ENCODE assay signal across 11 mouse cellular contexts in the genomic region with DNA sequence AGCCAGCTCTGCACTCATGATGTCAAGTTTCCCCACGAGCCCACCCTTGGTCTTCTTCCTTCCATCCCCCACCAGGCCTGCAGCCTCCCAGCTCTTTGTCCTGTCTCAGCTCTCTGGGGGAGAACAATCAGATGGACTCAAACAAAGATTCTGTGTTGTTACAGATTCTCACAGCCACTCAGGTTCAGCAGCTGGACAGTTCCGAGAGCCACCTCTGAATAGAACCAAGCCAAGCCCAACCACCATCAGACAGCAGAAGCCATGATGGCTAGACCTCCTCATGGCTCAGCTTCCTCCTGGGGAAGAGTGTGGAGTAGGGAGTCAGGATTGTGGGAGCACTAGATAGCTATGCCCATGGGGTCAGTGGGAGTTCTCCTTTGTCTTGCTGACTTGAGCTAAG.
DNase-seq lines count a peak whose midpoint lies in the region; ATAC-seq and TF ChIP-seq lines count a peak whose summit lies in the region.
"Had no signal": no experiment of that assay in that cellular context is flagged by ENCODE, and none has a peak within 500 bp of the region (broad histone marks: within the 10 kb centered on the region; RNA-seq: fewer than 3 reads in every experiment).

No protein-coding gene starts in this region.

- H3K27ac ChIP-seq in kidney, embryonic 16.5 days (ENCODE audit: low read length) = no peak overlapping the region
- H3K27ac ChIP-seq in kidney, embryonic 14.5 days (ENCODE audit: low read depth, low read length) = no peak overlapping the region
- H3K27ac ChIP-seq in MEL (ENCODE audit: control insufficient read depth, low read depth, low read length) = no peak overlapping the region
- no peak overlapping the region for H3K27ac ChIP-seq in limb, embryonic 10.5 days
- no peak overlapping the region for H3K27ac ChIP-seq in cerebellum, adult 2 months (ENCODE audit: insufficient read depth, low read length)
- H3K27ac ChIP-seq: gastrocnemius, adult 2 months; macrophage had no signal

- peak; percentile 31; the same call in 1 of the 2 replicates for ATAC-seq in kidney, embryonic 16.5 days (ENCODE audit: low FRiP score, low TSS enrichment)
- ATAC-seq in kidney, embryonic 14.5 days (ENCODE audit: low FRiP score, low TSS enrichment) = no peak; the same call in 1 of the 2 replicates

- no peak overlapping the region for H3K4me3 ChIP-seq in kidney, embryonic 16.5 days (ENCODE audit: low read length)
- no peak overlapping the region for H3K4me3 ChIP-seq in kidney, embryonic 14.5 days (ENCODE audit: low read length)
- H3K4me3 ChIP-seq in MEL (ENCODE audit: control insufficient read depth in 1 of 2, insufficient read depth in 1 of 2, low read depth in 2 of 2, low read length in 2 of 2) = no peak overlapping the region
- H3K4me3 ChIP-seq in limb, embryonic 10.5 days = no peak overlapping the region
- no peak overlapping the region for H3K4me3 ChIP-seq in cerebellum, adult 2 months (replicated peaks; ENCODE audit: insufficient read depth, low read depth, low read length)
- H3K4me3 ChIP-seq: gastrocnemius, adult 2 months had no signal

- TF ChIP-seq POLR2A in MEL (IDR thresholded peaks at IDR 0.05; ENCODE audit: control insufficient read depth in 1 of 2, insufficient read depth in 1 of 2, low read depth in 1 of 2, low read length in 2 of 2, poor library complexity in 1 of 2) = no peak
- no peak for TF ChIP-seq POLR2A in cerebellum, adult 2 months (IDR thresholded peaks at IDR 0.05; ENCODE audit: borderline replicate concordance, insufficient read depth, low read length)

- no peaks in the 10 kb centered on the region for H3K79me2 ChIP-seq in MEL (ENCODE audit: control insufficient read depth, insufficient read depth, low read length, poor library complexity)

- H3K4me2 ChIP-seq in kidney, embryonic 16.5 days (replicated peaks; ENCODE audit: low read depth, low read length) = no peak overlapping the region
- H3K4me2 ChIP-seq in kidney, embryonic 14.5 days (replicated peaks; ENCODE audit: low read depth, low read length) = no peak overlapping the region

- no peak for TF ChIP-seq RAD21 in MEL (IDR thresholded peaks at IDR 0.05; ENCODE audit: low read depth, low read length)

- DNase-seq in 3T3-L1 (ENCODE audit: low read depth, low spot score) = peak; percentile 29
- peak; percentile 7 for DNase-seq in MEL (ENCODE audit: low read depth, low spot score)
- peak; percentile 53 for DNase-seq in limb, embryonic 10.5 days (ENCODE audit: low spot score)
- no peak for DNase-seq in Muller cell, postnatal 12 days (ENCODE audit: inconsistent ontology term)
- no peak for DNase-seq in cerebellum, adult 2 months
- DNase-seq: cerebellum, adult 9-10 months; gastrocnemius, adult 2 months; right cerebral cortex, postnatal 14 days had no signal

- no peak for TF ChIP-seq EP300 in MEL (IDR thresholded peaks at IDR 0.05; ENCODE audit: low read depth in 1 of 2, low read length in 2 of 2)

- H3K27me3 ChIP-seq in kidney, embryonic 16.5 days (ENCODE audit: insufficient read depth, low read length) = no peaks in the 10 kb centered on the region
- H3K27me3 ChIP-seq in kidney, embryonic 14.5 days (ENCODE audit: control insufficient read depth, insufficient read depth, low read length) = no peaks in the 10 kb centered on the region
- H3K27me3 ChIP-seq in MEL (ENCODE audit: control insufficient read depth in 1 of 2, insufficient read depth in 2 of 2, low read length in 2 of 2) = no peaks in the 10 kb centered on the region
- H3K27me3 ChIP-seq in limb, embryonic 10.5 days (ENCODE audit: low read depth, poor library complexity, severe bottlenecking) = no peaks in the 10 kb centered on the region
- H3K27me3 ChIP-seq in cerebellum, adult 2 months (ENCODE audit: control insufficient read depth, insufficient read depth, low read length) = no peaks in the 10 kb centered on the region; the same call in 1 of the 2 replicates

- H3K9me3 ChIP-seq in kidney, embryonic 16.5 days (ENCODE audit: low read length) = no peaks in the 10 kb centered on the region
- H3K9me3 ChIP-seq in kidney, embryonic 14.5 days (ENCODE audit: control insufficient read depth, low read length) = no peaks in the 10 kb centered on the region
- no peaks in the 10 kb centered on the region for H3K9me3 ChIP-seq in MEL (replicated peaks; ENCODE audit: insufficient read depth, low read length)
- no peaks in the 10 kb centered on the region for H3K9me3 ChIP-seq in limb, embryonic 10.5 days (replicated peaks)

- no peaks in the 10 kb centered on the region for H3K36me3 ChIP-seq in kidney, embryonic 16.5 days (ENCODE audit: insufficient read depth, low read length)
- H3K36me3 ChIP-seq in kidney, embryonic 14.5 days (ENCODE audit: control insufficient read depth, insufficient read depth, low read length) = no peaks in the 10 kb centered on the region
- H3K36me3 ChIP-seq in MEL (ENCODE audit: control insufficient read depth in 1 of 2, insufficient read depth in 2 of 2, low read length in 2 of 2) = no peaks in the 10 kb centered on the region
- H3K36me3 ChIP-seq in limb, embryonic 10.5 days = no peaks in the 10 kb centered on the region

- 49% methylated on average over 2 of the region's 2 CpGs for WGBS in kidney, embryonic 16.5 days
- WGBS in kidney, embryonic 14.5 days = 70% methylated on average over 2 of the region's 2 CpGs
- 75% methylated on average over 2 of the region's 2 CpGs for WGBS in limb, embryonic 10.5 days
- WGBS in cerebellum, adult 2 months = 72% methylated on average over 2 of the region's 2 CpGs

- TF ChIP-seq CTCF in MEL (IDR thresholded peaks at IDR 0.05 in 2 of 3, conservative IDR thresholded peaks at IDR 0.05 in 1 of 3; ENCODE audit: control insufficient read depth in 1 of 3, insufficient read depth in 1 of 3, low read depth in 2 of 3, low read length in 3 of 3, poor library complexity in 1 of 3, severe bottlenecking in 1 of 3) = no peak
- TF ChIP-seq CTCF in cerebellum, adult 2 months (IDR thresholded peaks at IDR 0.05; ENCODE audit: borderline replicate concordance, insufficient read depth, low read depth, low read length) = no peak

- no peak overlapping the region for H3K9ac ChIP-seq in kidney, embryonic 16.5 days (replicated peaks; ENCODE audit: low read length)
- H3K9ac ChIP-seq in kidney, embryonic 14.5 days (ENCODE audit: low read depth, low read length) = no peak overlapping the region
- no peak overlapping the region for H3K9ac ChIP-seq in MEL (ENCODE audit: control insufficient read depth, low read depth, low read length, poor library complexity, severe bottlenecking)

- 0 out of 2 replicates have a peak, but pooled peaks cover 2% of the 10 kb centered on the region for H3K4me1 ChIP-seq in kidney, embryonic 16.5 days (ENCODE audit: insufficient read depth, low read length)
- no peaks in the 10 kb centered on the region for H3K4me1 ChIP-seq in kidney, embryonic 14.5 days (ENCODE audit: control insufficient read depth, insufficient read depth, low read length)
- no peaks in the 10 kb centered on the region for H3K4me1 ChIP-seq in MEL (ENCODE audit: control insufficient read depth in 1 of 2, insufficient read depth in 2 of 2, low read length in 2 of 2)
- H3K4me1 ChIP-seq in limb, embryonic 10.5 days = no peaks in the 10 kb centered on the region
- H3K4me1 ChIP-seq in cerebellum, adult 2 months (ENCODE audit: control insufficient read depth, insufficient read depth, low read length) = no peaks in the 10 kb centered on the region

TF ChIP-seq in MEL, 35 proteins besides CTCF, POLR2A, EP300 and RAD21:
- TF ChIP-seq KAT2A (conservative IDR thresholded peaks at IDR 0.05; ENCODE audit: low read depth, low read length) (no peak), JUND (IDR thresholded peaks at IDR 0.05; ENCODE audit: low read depth, low read length) (no peak), POLR2AphosphoS2 (IDR thresholded peaks at IDR 0.05; ENCODE audit: low read length) (no peak), HCFC1 (IDR thresholded peaks at IDR 0.05; ENCODE audit: low read depth, low read length) (no peak), TBP (IDR thresholded peaks at IDR 0.05; ENCODE audit: low read depth, low read length) (no peak)

Comparison
In these comparisons a context has a peak if more than half of its experiments do, and no peak if none do; other contexts are left out.
1. DNase-seq: peak in 3T3-L1 (single experiment), MEL (single experiment) and limb, embryonic 10.5 days (single experiment); none in Muller cell, postnatal 12 days (single experiment) and cerebellum, adult 2 months (0 of 2).